Mouse (Mus musculus) kidney, adult 2 months (tissue): ENCODE measurements around the gene Col6a5.

ENCODE experiments used
- CTCF ChIP-seq: fragments of 200-500 bp; conservative IDR thresholded peaks from 2 replicates; pipeline ENCODE4 v1.5.1; 2011; ENCODE audit warnings: low read depth, mild to moderate bottlenecking, control low read depth, low read length, moderate library complexity, mixed read lengths; ENCODE audit not compliant: insufficient read depth, insufficient read length
- POLR2A ChIP-seq: fragments of 200-500 bp; IDR thresholded peaks from one replicate; pipeline ENCODE4 v1.6.1; 2011; ENCODE audit warnings: low read depth, low read length, control low read depth

- TF ChIP-seq CTCF = no peak
- TF ChIP-seq POLR2A = no peak
Measured at GRCm38 (mm10) chr9:105960533-105960932, at the start of gene Col6a5.
